Comparison of ENCODE assay signal across 8 mouse cellular contexts in genomic region chr6:92728514-92728913, GRCm38 (mm10). TPM values are rescaled to one million over a fixed set of nuclear protein-coding genes. Genes with fewer than 3 reads are reported as not detected.
A peak's percentile ranks its signal among the peaks of the same experiment; 100 is the strongest.
DNase-seq lines count a peak whose midpoint lies in the region; ATAC-seq lines count a peak whose summit lies in the region.

No protein-coding gene starts in this region.

- H3K4me2 ChIP-seq in forebrain, embryonic 12.5 days: no peak overlapping the region
- peak overlapping the region; percentile 33 for H3K4me2 ChIP-seq in stomach, embryonic 16.5 days (ENCODE audit: low read depth, low read length)

- H3K9ac ChIP-seq in forebrain, embryonic 12.5 days: no peak overlapping the region
- 0 out of 2 replicates have a peak overlapping the region, but pooled peaks have one; percentile 12 for H3K9ac ChIP-seq in stomach, embryonic 16.5 days (ENCODE audit: low read length)

- H3K4me1 ChIP-seq in forebrain, embryonic 10.5 days: peaks cover 32% of the 10 kb centered on the region
- peaks cover 13% of the 10 kb centered on the region for H3K4me1 ChIP-seq in forebrain, embryonic 12.5 days
- H3K4me1 ChIP-seq in stomach, embryonic 16.5 days (ENCODE audit: control insufficient read depth, insufficient read depth, low read length): 0 out of 2 replicates have a peak, but pooled peaks cover 12% of the 10 kb centered on the region

- no peak for ATAC-seq in forebrain, embryonic 12.5 days (ENCODE audit: low FRiP score)
- ATAC-seq in stomach, embryonic 16.5 days (ENCODE audit: insufficient read depth, low FRiP score): no peak

- intact Hi-C loops in gastrocnemius, postnatal 36 days (cut with DNase I): loop anchor here (10.0 kb wide), 1 partner anchor 304 kb away; no protein-coding TSS in a partner anchor

- no peak for DNase-seq in forebrain, embryonic 10.5 days (ENCODE audit: extremely low spot score, low spot score)
- peak; percentile 40 for DNase-seq in right cerebral cortex, adult 18-20 months
- no peak for DNase-seq in right cerebral cortex, postnatal 36 days (ENCODE audit: low spot score in 2 of 2)
- DNase-seq in left cerebral cortex, adult 9 months (ENCODE audit: low spot score in 2 of 2): peak; percentile 38 to 52
- DNase-seq in gastrocnemius, postnatal 36 days: no peak
- DNase-seq in adrenal gland, adult 8-10 months: no peak

- H3K9me3 ChIP-seq in forebrain, embryonic 10.5 days: peaks cover 3% of the 10 kb centered on the region; the same call in 1 of the 2 replicates
- H3K9me3 ChIP-seq in forebrain, embryonic 12.5 days: no peaks in the 10 kb centered on the region
- H3K9me3 ChIP-seq in stomach, embryonic 16.5 days (replicated peaks; ENCODE audit: control insufficient read depth, low read length): no peaks in the 10 kb centered on the region

- H3K27ac ChIP-seq in forebrain, embryonic 10.5 days: peak overlapping the region; percentile 59
- H3K27ac ChIP-seq in forebrain, embryonic 12.5 days: no peak overlapping the region
- H3K27ac ChIP-seq in stomach, embryonic 16.5 days (ENCODE audit: low read length): no peak overlapping the region

- WGBS in forebrain, embryonic 10.5 days: 45% methylated on average over 7 of the region's 7 CpGs
- WGBS in forebrain, embryonic 12.5 days: 35% methylated on average over 7 of the region's 7 CpGs
- WGBS in stomach, embryonic 16.5 days: 33% methylated on average over 7 of the region's 7 CpGs

- H3K4me3 ChIP-seq in forebrain, embryonic 10.5 days: no peak overlapping the region
- H3K4me3 ChIP-seq in forebrain, embryonic 12.5 days (replicated peaks): no peak overlapping the region
- no peak overlapping the region for H3K4me3 ChIP-seq in stomach, embryonic 16.5 days (replicated peaks; ENCODE audit: low read length)

- H3K27me3 ChIP-seq in forebrain, embryonic 10.5 days (ENCODE audit: poor library complexity, severe bottlenecking): no peaks in the 10 kb centered on the region; the same call in 1 of the 2 replicates
- no peaks in the 10 kb centered on the region for H3K27me3 ChIP-seq in forebrain, embryonic 12.5 days
- no peaks in the 10 kb centered on the region for H3K27me3 ChIP-seq in stomach, embryonic 16.5 days (ENCODE audit: control insufficient read depth, insufficient read depth, low read length)

- no peaks in the 10 kb centered on the region for H3K36me3 ChIP-seq in forebrain, embryonic 10.5 days (replicated peaks)
- H3K36me3 ChIP-seq in forebrain, embryonic 12.5 days (replicated peaks): no peaks in the 10 kb centered on the region
- no peaks in the 10 kb centered on the region for H3K36me3 ChIP-seq in stomach, embryonic 16.5 days (ENCODE audit: control insufficient read depth, insufficient read depth, low read length)

RNA-seq across cellular contexts. Expression of gene Prickle2, which starts 22.6 kb away (rescaled TPM):
- polyA plus RNA-seq in forebrain, embryonic 10.5 days (2016; fragmentation: Nextera tagmentation; extraction: Ambion mirVana): 2.3 and 2.6 TPM in 2 replicates
- 6.4 and 6.5 TPM in 2 replicates for polyA plus RNA-seq in forebrain, embryonic 12.5 days (2016; fragmentation: Nextera tagmentation; extraction: Ambion mirVana)
- 8.8 and 9.3 TPM in 2 replicates for polyA plus RNA-seq in stomach, embryonic 16.5 days (2015; fragmentation: Nextera tagmentation; extraction: Ambion mirVana)
- total RNA-seq in gastrocnemius, postnatal 36 days (2021): 1 to 10 TPM; 1.6 to 1.9 TPM
- 10 to 100 TPM; 10.7 to 14.3 (median 12.0) TPM for total RNA-seq in adrenal gland, adult 8-10 months (2022)

Comparison
In these comparisons a context has a peak if more than half of its experiments do, and no peak if none do; other contexts are left out.
1. DNase-seq: peak in right cerebral cortex, adult 18-20 months (single experiment) and left cerebral cortex, adult 9 months (2 of 2); none in forebrain, embryonic 10.5 days (single experiment), right cerebral cortex, postnatal 36 days (0 of 2), gastrocnemius, postnatal 36 days (0 of 2) and adrenal gland, adult 8-10 months (single experiment).